ENCODE assay signal across 10 mouse cellular contexts in genomic region chr17:50678748-50679147, GRCm38 (mm10).
A peak's percentile ranks its signal among the peaks of the same experiment; 100 is the strongest.
DNase-seq lines count a peak whose midpoint lies in the region; ATAC-seq lines count a peak whose summit lies in the region.
"Had no signal": no experiment of that assay in that cellular context is flagged by ENCODE, and none has a peak within 500 bp of the region (broad histone marks: within the 10 kb centered on the region; RNA-seq: fewer than 3 reads in every experiment).

No protein-coding gene starts in this region.

- 76% methylated on average over 2 of the region's 2 CpGs for WGBS in heart, embryonic 15.5 days
- WGBS in lung, embryonic 15.5 days, result 52% methylated on average over 2 of the region's 2 CpGs
- 61% methylated on average over 2 of the region's 2 CpGs for WGBS in embryonic facial prominence, embryonic 15.5 days
- WGBS in limb, embryonic 15.5 days, result 39% methylated on average over 2 of the region's 2 CpGs
- 50% methylated on average over 2 of the region's 2 CpGs for WGBS in midbrain, embryonic 14.5 days

- ATAC-seq in heart, embryonic 15.5 days (replicated peaks; ENCODE audit: insufficient number of reproducible peaks, insufficient read depth, low FRiP score, low read depth), result no peak
- peak; percentile 4; the same call in 1 of the 2 replicates for ATAC-seq in lung, embryonic 15.5 days (ENCODE audit: borderline replicate concordance, extremely low read depth, low FRiP score, low TSS enrichment)
- ATAC-seq in embryonic facial prominence, embryonic 15.5 days (ENCODE audit: insufficient number of reproducible peaks, low FRiP score, low TSS enrichment, low read depth), result peak; percentile 27; the same call in 1 of the 2 replicates
- ATAC-seq in limb, embryonic 15.5 days (ENCODE audit: insufficient number of reproducible peaks, low FRiP score, low TSS enrichment, low read depth), result 0 out of 2 replicates have a peak, but pooled peaks have one; percentile 21
- ATAC-seq in midbrain, embryonic 14.5 days (ENCODE audit: low FRiP score, low TSS enrichment), result no peak

- H3K27me3 ChIP-seq in heart, embryonic 15.5 days, result no peaks in the 10 kb centered on the region
- no peaks in the 10 kb centered on the region for H3K27me3 ChIP-seq in lung, embryonic 15.5 days
- no peaks in the 10 kb centered on the region for H3K27me3 ChIP-seq in embryonic facial prominence, embryonic 15.5 days
- no peaks in the 10 kb centered on the region for H3K27me3 ChIP-seq in limb, embryonic 15.5 days
- no peaks in the 10 kb centered on the region for H3K27me3 ChIP-seq in midbrain, embryonic 14.5 days (ENCODE audit: control insufficient read depth, insufficient read depth, low read length)

- peaks cover 35% of the 10 kb centered on the region for H3K4me1 ChIP-seq in heart, embryonic 15.5 days (replicated peaks)
- peaks cover 12% of the 10 kb centered on the region for H3K4me1 ChIP-seq in lung, embryonic 15.5 days
- peaks cover 12% of the 10 kb centered on the region for H3K4me1 ChIP-seq in embryonic facial prominence, embryonic 15.5 days
- H3K4me1 ChIP-seq in limb, embryonic 15.5 days, result peaks cover 17% of the 10 kb centered on the region; the same call in 1 of the 2 replicates
- H3K4me1 ChIP-seq in midbrain, embryonic 14.5 days (ENCODE audit: control insufficient read depth, insufficient read depth, low read length), result peaks cover 3% of the 10 kb centered on the region; the same call in 1 of the 2 replicates

- no peak for DNase-seq in heart, adult 18-20 months
- DNase-seq in lung, adult 18-20 months, result no peak
- no peak for DNase-seq in right cerebral cortex, postnatal 14 days
- no peak for DNase-seq in midbrain, embryonic 14.5 days
- DNase-seq: liver, postnatal 0 days had no signal

- no peak overlapping the region for H3K9ac ChIP-seq in heart, embryonic 15.5 days
- H3K9ac ChIP-seq in lung, embryonic 15.5 days, result no peak overlapping the region
- H3K9ac ChIP-seq in embryonic facial prominence, embryonic 15.5 days, result no peak overlapping the region
- no peak overlapping the region for H3K9ac ChIP-seq in limb, embryonic 15.5 days
- H3K9ac ChIP-seq in midbrain, embryonic 14.5 days (replicated peaks; ENCODE audit: low read length), result no peak overlapping the region
- H3K9ac ChIP-seq: liver, postnatal 0 days had no signal

- H3K4me2 ChIP-seq in heart, embryonic 15.5 days, result no peak overlapping the region
- H3K4me2 ChIP-seq in lung, embryonic 15.5 days, result no peak overlapping the region
- H3K4me2 ChIP-seq in embryonic facial prominence, embryonic 15.5 days (replicated peaks), result no peak overlapping the region
- H3K4me2 ChIP-seq in limb, embryonic 15.5 days, result no peak overlapping the region
- H3K4me2 ChIP-seq in midbrain, embryonic 14.5 days (ENCODE audit: low read length), result no peak overlapping the region

- no peaks in the 10 kb centered on the region for H3K9me3 ChIP-seq in heart, embryonic 15.5 days (replicated peaks)
- H3K9me3 ChIP-seq in lung, embryonic 15.5 days, result no peaks in the 10 kb centered on the region
- H3K9me3 ChIP-seq in embryonic facial prominence, embryonic 15.5 days (replicated peaks), result no peaks in the 10 kb centered on the region
- no peaks in the 10 kb centered on the region for H3K9me3 ChIP-seq in limb, embryonic 15.5 days
- H3K9me3 ChIP-seq in midbrain, embryonic 14.5 days (ENCODE audit: control insufficient read depth, low read length), result no peaks in the 10 kb centered on the region

- H3K27ac ChIP-seq in heart, embryonic 15.5 days, result peak overlapping the region; percentile 67
- peak overlapping the region; percentile 77 for H3K27ac ChIP-seq in lung, embryonic 15.5 days
- peak overlapping the region; percentile 69 for H3K27ac ChIP-seq in embryonic facial prominence, embryonic 15.5 days (replicated peaks)
- H3K27ac ChIP-seq in limb, embryonic 15.5 days, result peak overlapping the region; percentile 76
- H3K27ac ChIP-seq in midbrain, embryonic 14.5 days (replicated peaks; ENCODE audit: low read depth, low read length), result no peak overlapping the region

- H3K36me3 ChIP-seq in heart, embryonic 15.5 days, result no peaks in the 10 kb centered on the region
- H3K36me3 ChIP-seq in lung, embryonic 15.5 days, result no peaks in the 10 kb centered on the region
- H3K36me3 ChIP-seq in embryonic facial prominence, embryonic 15.5 days, result no peaks in the 10 kb centered on the region
- no peaks in the 10 kb centered on the region for H3K36me3 ChIP-seq in limb, embryonic 15.5 days
- H3K36me3 ChIP-seq in midbrain, embryonic 14.5 days (ENCODE audit: control insufficient read depth, insufficient read depth, low read length), result no peaks in the 10 kb centered on the region

- H3K4me3 ChIP-seq in heart, embryonic 15.5 days, result no peak overlapping the region
- no peak overlapping the region for H3K4me3 ChIP-seq in lung, embryonic 15.5 days
- H3K4me3 ChIP-seq in embryonic facial prominence, embryonic 15.5 days (replicated peaks), result no peak overlapping the region
- H3K4me3 ChIP-seq in limb, embryonic 15.5 days, result no peak overlapping the region
- no peak overlapping the region for H3K4me3 ChIP-seq in midbrain, embryonic 14.5 days (replicated peaks; ENCODE audit: low read depth, low read length)
- H3K4me3 ChIP-seq: erythroblast, embryonic 14.5 days had no signal

Comparison
In these comparisons a context has a peak if more than half of its experiments do, and no peak if none do; other contexts are left out.
1. ATAC-seq: peak in lung, embryonic 15.5 days (single experiment), embryonic facial prominence, embryonic 15.5 days (single experiment) and limb, embryonic 15.5 days (single experiment); none in heart, embryonic 15.5 days (single experiment) and midbrain, embryonic 14.5 days (single experiment).